Mouse (Mus musculus) midbrain, postnatal 0 days (tissue): ENCODE results near the gene a. TPM values are rescaled to one million over a fixed set of nuclear protein-coding genes. Genes with fewer than 3 reads are reported as not detected.
"Not testable (repeated sequence)": the region's sequence is repeated elsewhere in the genome, so short reads cannot be mapped to it uniquely, and the experiment has no call there.

Source experiments
- ATAC-seq: fragments of 200-750 bp; cut with Nextera tagmentation; 2 replicates; pipeline ENCODE4 v1.8.0; 2017; ENCODE audit warnings: moderate number of reproducible peaks, mild to moderate bottlenecking, moderate TSS enrichment, moderate library complexity; ENCODE audit not compliant: low FRiP score
- DNase-seq: peaks from one replicate; pipeline ENCODE4 v3.0.0-alpha.2; 2015; ENCODE audit warnings: low spot score
- H3K27ac ChIP-seq: fragments of 300-500 bp; sonication (generic); 2 replicates; pipeline ENCODE4 v1.5.1; 2014; ENCODE audit warnings: low read depth, mild to moderate bottlenecking, low read length, mixed read lengths
- H3K27me3 ChIP-seq: fragments of 300-500 bp; sonication (generic); 2 replicates; pipeline ENCODE4 v1.6.1; 2014; ENCODE audit warnings: low read length, control low read depth, mixed read lengths; ENCODE audit not compliant: insufficient read depth
- H3K36me3 ChIP-seq: fragments of 300-500 bp; sonication (generic); 2 replicates; pipeline ENCODE4 v1.6.1; 2014; ENCODE audit warnings: low read length, control low read depth, mixed read lengths; ENCODE audit not compliant: insufficient read depth
- H3K4me1 ChIP-seq: fragments of 300-500 bp; sonication (generic); 2 replicates; pipeline ENCODE4 v1.6.1; 2014; ENCODE audit warnings: mild to moderate bottlenecking, control low read depth, antibody characterized with exemption, low read length, mixed read lengths; ENCODE audit not compliant: insufficient read depth
- H3K4me2 ChIP-seq: fragments of 300-500 bp; sonication (generic); 2 replicates; pipeline ENCODE4 v1.6.1; 2014; ENCODE audit warnings: low read depth, mild to moderate bottlenecking, low read length, mixed read lengths; ENCODE audit not compliant: poor library complexity, severe bottlenecking
- H3K4me3 ChIP-seq: fragments of 300-500 bp; sonication (generic); 2 replicates; pipeline ENCODE4 v1.5.1; 2014; ENCODE audit warnings: low read depth, mild to moderate bottlenecking, low read length, moderate library complexity
- H3K9ac ChIP-seq: fragments of 300-500 bp; sonication (generic); replicated peaks from 2 replicates; pipeline ENCODE4 v1.6.1; 2014; ENCODE audit warnings: mild to moderate bottlenecking, low read length, moderate library complexity, mixed read lengths; ENCODE audit not compliant: poor library complexity, severe bottlenecking
- H3K9me3 ChIP-seq: fragments of 300-500 bp; sonication (generic); 2 replicates; pipeline ENCODE4 v1.6.1; 2016; ENCODE audit warnings: low read length, control low read depth
- CTCF ChIP-seq: IDR thresholded peaks from 2 replicates; pipeline ENCODE4 v1.5.1; 2016; ENCODE audit warnings: antibody characterized with exemption, mild to moderate bottlenecking
- WGBS: fragments of 180-500 bp; shearing (Covaris S2); extraction: QIAGEN DNeasy Blood & Tissue Kit; methylation state at CpG from one replicate; pipeline ENCODE4 v1.1.7; 2014; 5-methylcytosine and 5-hydroxymethylcytosine counted together
- polyA plus RNA-seq: library from polyadenylated mRNA; unstranded; fragments of >200 nt; fragmentation: Nextera tagmentation; extraction: Ambion mirVana; gene quantifications from 2 replicates; pipeline ENCODE4 v1.2.1, GENCODE M21; 2015
- total RNA-seq: library from RNA; depleted of rRNA; stranded (reverse); fragments of >200 nt; gene quantifications from 2 replicates; pipeline ENCODE4 v1.2.3, GENCODE M21; 2014

Gene a
- total and polyA plus RNA-seq, 2 experiments from 2014 or later = 1.1 TPM; not detected in 1

- H3K9me3 ChIP-seq = no peaks in the 10 kb centered on the region
- no peak overlapping the region for H3K27ac ChIP-seq
- no peak overlapping the region for H3K4me2 ChIP-seq
- no peaks in the 10 kb centered on the region for H3K4me1 ChIP-seq
- peaks cover 27% of the 10 kb centered on the region for H3K36me3 ChIP-seq
- ATAC-seq (no peak), DNase-seq (no peak)
- TF ChIP-seq CTCF = no peak
- H3K9ac ChIP-seq = no peak overlapping the region
- H3K27me3 ChIP-seq = no peaks in the 10 kb centered on the region
- H3K4me3 ChIP-seq = no peak overlapping the region
Measured at GRCm38 (mm10) chr2:154869954-154870641, 78.9 kb downstream of the a start.

DNA sequence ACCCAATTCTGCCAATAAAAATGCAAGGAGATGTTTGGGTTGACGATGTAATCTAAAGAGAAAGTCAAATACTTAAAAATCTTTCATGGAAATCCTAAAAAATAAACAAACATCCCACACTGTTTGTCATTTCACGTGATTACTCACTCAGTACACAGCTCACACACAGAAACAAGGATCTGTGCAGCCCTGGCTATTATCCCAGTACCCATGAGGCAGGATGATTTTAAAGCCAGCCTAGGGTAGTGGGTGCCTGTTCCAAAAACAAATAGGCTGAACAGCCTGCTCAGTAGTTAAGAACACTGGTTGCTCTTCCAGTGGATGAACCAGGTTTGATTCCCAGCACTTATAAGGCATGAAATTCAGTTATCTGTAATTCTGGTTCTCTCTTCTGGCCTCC is 85.4 kb downstream of the a start:
- ATAC-seq = no peak
- 88% methylated on average over 2 of the region's 2 CpGs for WGBS

DNA sequence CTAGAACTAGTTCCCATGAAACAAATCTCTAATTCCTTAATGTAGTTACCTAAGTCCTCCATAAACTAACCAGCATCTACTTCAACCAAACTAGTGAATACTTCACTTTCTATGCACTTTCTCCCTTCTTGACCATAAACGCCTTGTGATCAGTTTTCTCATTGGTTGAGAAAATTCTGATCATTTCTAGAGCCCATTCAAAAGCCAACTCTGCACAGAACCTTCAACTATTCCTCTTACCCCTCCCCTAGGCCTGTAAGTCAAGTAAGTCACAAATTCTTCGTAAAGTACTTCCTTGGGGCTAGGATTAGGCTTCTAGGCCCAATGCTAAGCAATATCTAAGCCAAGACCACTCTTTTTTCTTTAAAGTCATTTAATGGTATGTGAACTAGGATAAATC is 100.4 kb downstream of the a start:
- Histone ChIP-seq H3K9ac (peak overlapping the region; percentile 77), H3K27ac (no peak overlapping the region), H3K9me3 (no peaks in the 10 kb centered on the region), H3K36me3 (peaks cover 6% of the 10 kb centered on the region; the same call in 1 of the 2 replicates), H3K27me3 (no peaks in the 10 kb centered on the region), H3K4me2 (peak overlapping the region; percentile 63), H3K4me1 (no peaks in the 10 kb centered on the region; the same call in 1 of the 2 replicates), H3K4me3 (peak overlapping the region; percentile 77)
- TF ChIP-seq CTCF = no peak
- 9% methylated on average over 2 of the region's 2 CpGs for WGBS
- ATAC-seq = no peak
- DNase-seq = no peak

More for the DNA sequence above, 85.4 kb downstream of the a start:
- no peaks in the 10 kb centered on the region for H3K4me1 ChIP-seq
- DNase-seq = no peak
- no peak overlapping the region for H3K4me2 ChIP-seq
- H3K27me3 ChIP-seq = no peaks in the 10 kb centered on the region
- H3K27ac ChIP-seq = no peak overlapping the region
- H3K36me3 ChIP-seq = peaks cover 14% of the 10 kb centered on the region; the same call in 1 of the 2 replicates
- no peak overlapping the region for H3K9ac ChIP-seq
- H3K9me3 ChIP-seq = no peaks in the 10 kb centered on the region
- TF ChIP-seq CTCF = no peak
- no peak overlapping the region for H3K4me3 ChIP-seq

- ATAC-seq (peak; percentile 97), DNase-seq (peak; percentile 98)
- Histone ChIP-seq H3K36me3 (no peaks in the 10 kb centered on the region), H3K9ac (peak within 1 kb of the TSS; percentile 77), H3K4me1 (no peaks in the 10 kb centered on the region; the same call in 1 of the 2 replicates), H3K27me3 (no peaks in the 10 kb centered on the region), H3K4me2 (peak within 1 kb of the TSS; percentile 63), H3K9me3 (no peaks in the 10 kb centered on the region), H3K27ac (peak within 1 kb of the TSS; percentile 68), H3K4me3 (peak within 1 kb of the TSS; percentile 77)
- no peak for TF ChIP-seq CTCF
- WGBS = under 1% methylated on average over 75 of the region's 75 CpGs
Measured at GRCm38 (mm10) chr2:154892201-154893044, 101.2 kb downstream of the a start, which contains the start of gene Eif2s2. TSS of gene Eif2s2 (minus strand) at chr2:154892935.

- no peak overlapping the region for H3K9ac ChIP-seq
- WGBS = 7% methylated on average over 12 of the region's 12 CpGs
- peak overlapping the region; percentile 45 for H3K4me2 ChIP-seq
- TF ChIP-seq CTCF = no peak
- no peaks in the 10 kb centered on the region for H3K9me3 ChIP-seq
- H3K4me3 ChIP-seq = peak overlapping the region; percentile 77
- ATAC-seq (0 out of 2 replicates have a peak, but pooled peaks have one; percentile 6), DNase-seq (no peak)
- H3K27ac ChIP-seq = no peak overlapping the region
- no peaks in the 10 kb centered on the region; the same call in 1 of the 2 replicates for H3K4me1 ChIP-seq
- no peaks in the 10 kb centered on the region for H3K36me3 ChIP-seq
- no peaks in the 10 kb centered on the region for H3K27me3 ChIP-seq
Measured at GRCm38 (mm10) chr2:154893045-154893385, 101.8 kb downstream of the a start.

- no peak overlapping the region for H3K9ac ChIP-seq
- no peak for ATAC-seq
Measured at GRCm38 (mm10) chr2:154893548-154893947, 102.3 kb downstream of the a start.

GRCm38 (mm10) chr2:154899004-154899403 is 107.8 kb downstream of the a start:
- H3K4me1 ChIP-seq, H3K9me3 ChIP-seq, H3K9ac ChIP-seq, H3K36me3 ChIP-seq, H3K27ac ChIP-seq, H3K4me2 ChIP-seq, H3K27me3 ChIP-seq, ATAC-seq, DNase-seq, H3K4me3 ChIP-seq: not testable (repeated sequence)
- WGBS = 95% methylated on average over 7 of the region's 8 CpGs

More at GRCm38 (mm10) chr2:154893548-154893947, 102.3 kb downstream of the a start:
- no peaks in the 10 kb centered on the region for H3K9me3 ChIP-seq
- H3K27ac ChIP-seq = no peak overlapping the region
- WGBS = 74% methylated on average over 4 of the region's 4 CpGs
- H3K4me1 ChIP-seq = no peaks in the 10 kb centered on the region; the same call in 1 of the 2 replicates
- no peak for TF ChIP-seq CTCF
- DNase-seq = no peak
- H3K36me3 ChIP-seq = no peaks in the 10 kb centered on the region
- no peak overlapping the region for H3K4me2 ChIP-seq
- no peaks in the 10 kb centered on the region for H3K27me3 ChIP-seq
- no peak overlapping the region for H3K4me3 ChIP-seq

DNA sequence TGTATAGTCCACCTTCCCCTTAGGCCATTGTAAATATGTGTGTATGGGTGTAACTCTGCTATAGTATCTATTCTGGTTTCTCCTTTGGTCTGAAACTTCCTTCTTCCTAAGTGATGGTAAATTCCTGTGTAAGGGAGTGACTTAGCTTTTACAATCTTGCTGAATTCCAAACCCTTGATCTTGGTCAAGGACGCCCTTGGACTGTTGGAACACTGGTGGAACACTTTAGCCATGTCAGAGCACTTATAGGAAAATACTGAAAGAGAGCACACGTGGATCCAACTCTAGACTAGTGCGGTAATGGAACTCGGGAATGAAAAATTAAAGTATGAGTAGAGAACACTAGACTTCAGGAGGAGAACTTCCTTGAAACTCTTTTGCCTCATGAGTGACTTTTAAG is 108.2 kb downstream of the a start:
- H3K4me3 ChIP-seq, H3K36me3 ChIP-seq, H3K9ac ChIP-seq, H3K9me3 ChIP-seq, H3K4me2 ChIP-seq, H3K27me3 ChIP-seq, H3K27ac ChIP-seq, ATAC-seq, DNase-seq, H3K4me1 ChIP-seq: not testable (repeated sequence)
- WGBS = 85% methylated on average over 4 of the region's 4 CpGs
